ENCODE assay signal across 9 mouse cellular contexts in the genomic region with DNA sequence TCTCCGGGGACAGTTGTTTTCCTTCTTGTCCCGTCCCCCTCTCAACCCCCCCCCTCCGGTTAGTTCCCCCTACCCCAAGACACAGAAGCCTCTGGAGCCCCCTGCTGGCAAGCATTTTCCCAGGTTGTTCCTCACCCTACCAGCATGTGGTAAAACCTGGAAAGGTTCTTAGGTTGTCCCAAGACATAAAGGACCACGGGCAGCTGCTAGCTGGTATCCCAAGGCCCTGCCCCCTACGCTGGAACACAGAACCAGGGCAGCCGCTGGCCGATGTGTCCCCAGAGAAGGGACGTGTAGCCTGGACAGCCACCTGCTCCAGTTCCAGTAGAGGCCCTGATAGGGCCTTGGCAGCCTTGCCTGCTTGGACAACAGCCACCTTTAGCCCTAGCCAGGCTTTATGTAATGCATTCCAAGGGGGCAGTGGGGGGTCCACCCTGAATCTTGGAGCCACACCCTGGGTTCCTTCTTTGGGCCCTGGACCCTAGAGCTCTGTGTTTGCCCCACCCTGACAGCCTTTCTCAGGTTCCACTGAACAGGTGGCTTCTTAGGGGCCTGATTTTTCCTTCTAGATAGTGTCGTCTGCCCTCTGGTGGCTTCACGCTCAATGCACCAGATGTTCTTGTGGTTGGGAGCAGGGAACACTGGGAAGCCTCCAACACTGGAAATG. TPM values are rescaled to one million over a fixed set of nuclear protein-coding genes. Genes with fewer than 3 reads are reported as not detected.
DNase-seq lines count a peak whose midpoint lies in the region; ATAC-seq and TF ChIP-seq lines count a peak whose summit lies in the region.
"Had no signal": no experiment of that assay in that cellular context is flagged by ENCODE, and none has a peak within 500 bp of the region (broad histone marks: within the 10 kb centered on the region; RNA-seq: fewer than 3 reads in every experiment).

No protein-coding gene starts in this region.

- H3K9ac ChIP-seq in ES-Bruce4 (ENCODE audit: low read depth, poor library complexity, severe bottlenecking): peak overlapping the region; percentile 83
- peak overlapping the region; percentile 84 for H3K9ac ChIP-seq in hindbrain, postnatal 0 days (replicated peaks; ENCODE audit: low read length)
- H3K9ac ChIP-seq in liver, embryonic 13.5 days: peak overlapping the region; percentile 91
- H3K9ac ChIP-seq in neural tube, embryonic 11.5 days (ENCODE audit: low read length): peak overlapping the region; percentile 83

- H3K4me3 ChIP-seq in ES-Bruce4 (ENCODE audit: low read depth, low read length): peak overlapping the region; percentile 93
- H3K4me3 ChIP-seq in hindbrain, postnatal 0 days (ENCODE audit: low read length): peak overlapping the region; percentile 73
- H3K4me3 ChIP-seq in liver, embryonic 13.5 days (replicated peaks): peak overlapping the region; percentile 91
- H3K4me3 ChIP-seq in neural tube, embryonic 11.5 days (ENCODE audit: low read depth, low read length): peak overlapping the region; percentile 92

- no peak for TF ChIP-seq POLR2A in ES-Bruce4 (IDR thresholded peaks at IDR 0.05; ENCODE audit: insufficient read depth, low read length)

- DNase-seq in 3T3-L1 (ENCODE audit: low read depth, low spot score): peak; percentile 83
- DNase-seq in cerebellum, postnatal 25 days: peak; percentile 54 to 68
- DNase-seq in gastrocnemius, adult 8-10 months (ENCODE audit: low spot score in 2 of 2): peak; percentile 77 to 78
- peak; percentile 70 for DNase-seq in hindbrain, postnatal 0 days (ENCODE audit: low spot score)
- peak; percentile 58 for DNase-seq in liver, embryonic 13.5 days
- DNase-seq in neural tube, embryonic 11.5 days (ENCODE audit: low spot score): peak; percentile 61
- DNase-seq in frontal cortex, postnatal 25 days (ENCODE audit: low spot score in 2 of 2): no peak

- TF ChIP-seq CTCF in ES-Bruce4 (IDR thresholded peaks at IDR 0.05; ENCODE audit: low read depth, low read length): peak; percentile 60
- peak; percentile 64 for TF ChIP-seq CTCF in hindbrain, postnatal 0 days (IDR thresholded peaks at IDR 0.05; ENCODE audit: low read depth)

- no peak for ATAC-seq in hindbrain, postnatal 0 days
- ATAC-seq in liver, embryonic 13.5 days (ENCODE audit: low read depth): no peak
- ATAC-seq in neural tube, embryonic 11.5 days (ENCODE audit: insufficient read depth, low FRiP score, low TSS enrichment): no peak

- H3K9me3 ChIP-seq in ES-Bruce4 (replicated peaks; ENCODE audit: control insufficient read depth, insufficient read depth, low read length, poor library complexity, severe bottlenecking): no peaks in the 10 kb centered on the region
- H3K9me3 ChIP-seq in hindbrain, postnatal 0 days (ENCODE audit: low read length): no peaks in the 10 kb centered on the region
- no peaks in the 10 kb centered on the region for H3K9me3 ChIP-seq in liver, embryonic 13.5 days (replicated peaks)
- no peaks in the 10 kb centered on the region for H3K9me3 ChIP-seq in neural tube, embryonic 11.5 days (ENCODE audit: control insufficient read depth, low read length)

- peaks cover 37% of the 10 kb centered on the region for H3K36me3 ChIP-seq in ES-Bruce4 (ENCODE audit: control insufficient read depth, insufficient read depth, low read length, poor library complexity, severe bottlenecking)
- peaks cover 37% of the 10 kb centered on the region for H3K36me3 ChIP-seq in hindbrain, postnatal 0 days (ENCODE audit: insufficient read depth, low read length)
- H3K36me3 ChIP-seq in liver, embryonic 13.5 days: peaks cover 44% of the 10 kb centered on the region
- peaks cover 18% of the 10 kb centered on the region for H3K36me3 ChIP-seq in neural tube, embryonic 11.5 days (ENCODE audit: control insufficient read depth, insufficient read depth, low read length)

- WGBS in hindbrain, postnatal 0 days: 2% methylated on average over 10 of the region's 10 CpGs
- WGBS in liver, embryonic 13.5 days (ENCODE audit: insufficient replicate concordance): 2% methylated on average over 10 of the region's 10 CpGs
- 5% methylated on average over 10 of the region's 10 CpGs for WGBS in neural tube, embryonic 11.5 days

- no peak for TF ChIP-seq EP300 in ES-Bruce4 (IDR thresholded peaks at IDR 0.05; ENCODE audit: insufficient read depth, low read depth, low read length)

- H3K27ac ChIP-seq in ES-Bruce4 (ENCODE audit: insufficient read depth, low read length): peak overlapping the region; percentile 52
- H3K27ac ChIP-seq in hindbrain, postnatal 0 days: peak overlapping the region; percentile 85
- peak overlapping the region; percentile 98 for H3K27ac ChIP-seq in liver, embryonic 13.5 days
- H3K27ac ChIP-seq in neural tube, embryonic 11.5 days (ENCODE audit: low read depth, low read length): no peak overlapping the region

- peak overlapping the region; percentile 96 for H3K4me2 ChIP-seq in hindbrain, postnatal 0 days (ENCODE audit: low read depth, low read length)
- peak overlapping the region; percentile 95 for H3K4me2 ChIP-seq in liver, embryonic 13.5 days
- H3K4me2 ChIP-seq in neural tube, embryonic 11.5 days (ENCODE audit: low read depth): peak overlapping the region; percentile 83

- H3K27me3 ChIP-seq in ES-Bruce4 (ENCODE audit: control insufficient read depth, insufficient read depth, low read length, poor library complexity, severe bottlenecking): no peaks in the 10 kb centered on the region
- no peaks in the 10 kb centered on the region for H3K27me3 ChIP-seq in hindbrain, postnatal 0 days (ENCODE audit: insufficient read depth, low read length)
- H3K27me3 ChIP-seq in liver, embryonic 13.5 days: peaks cover 2% of the 10 kb centered on the region; the same call in 1 of the 2 replicates
- H3K27me3 ChIP-seq in neural tube, embryonic 11.5 days (ENCODE audit: control insufficient read depth, insufficient read depth, low read length): no peaks in the 10 kb centered on the region

- peaks cover 1% of the 10 kb centered on the region for H3K4me1 ChIP-seq in ES-Bruce4 (ENCODE audit: control insufficient read depth, insufficient read depth, low read length)
- peaks cover 17% of the 10 kb centered on the region for H3K4me1 ChIP-seq in hindbrain, postnatal 0 days (ENCODE audit: insufficient read depth, low read length)
- H3K4me1 ChIP-seq in liver, embryonic 13.5 days (replicated peaks): peaks cover 42% of the 10 kb centered on the region
- peaks cover 17% of the 10 kb centered on the region for H3K4me1 ChIP-seq in neural tube, embryonic 11.5 days (ENCODE audit: control insufficient read depth, insufficient read depth, low read length)

RNA-seq across cellular contexts. Expression of gene Cdc34, which starts 1.1 kb away (rescaled TPM):
- 299 and 319 TPM in 2 replicates for polyA plus RNA-seq in ES-Bruce4 (2011; ENCODE audit: insufficient read depth, insufficient read length, low read depth, missing spikeins)
- 100 to 1,000 TPM; 381 to 451 (median 390) TPM for total RNA-seq in gastrocnemius, adult 8-10 months (2022)
- 65.1 and 76.7 TPM in 2 replicates for total RNA-seq in hindbrain, postnatal 0 days (2014; rRNA removed)
- 69.8 and 71.3 TPM in 2 replicates for polyA plus RNA-seq in hindbrain, postnatal 0 days (2015; fragmentation: Nextera tagmentation; extraction: Ambion mirVana)
- polyA plus RNA-seq in liver, embryonic 13.5 days (2015; fragmentation: Nextera tagmentation; extraction: Ambion mirVana): 164 and 166 TPM in 2 replicates
- 165 and 168 TPM in 2 replicates for polyA plus RNA-seq in neural tube, embryonic 11.5 days (2014; fragmentation: Nextera tagmentation; extraction: Ambion mirVana)

RNA-seq across cellular contexts. Expression of gene Gzmm, which starts 5.8 kb away (rescaled TPM):
- 2.8 and 3.6 TPM in 2 replicates for polyA plus RNA-seq in ES-Bruce4 (2011; ENCODE audit: insufficient read depth, insufficient read length, low read depth, missing spikeins)
- total RNA-seq in gastrocnemius, adult 8-10 months (2022): 10 to 100 TPM in 3 of 4 experiments, 1 to 10 TPM in 1; 9.9 to 15.9 (median 10.2) TPM
- 0.22 and 0.63 TPM in 2 replicates for total RNA-seq in hindbrain, postnatal 0 days (2014; rRNA removed)
- polyA plus RNA-seq in hindbrain, postnatal 0 days (2015; fragmentation: Nextera tagmentation; extraction: Ambion mirVana): 1.2 TPM in 2 replicates
- polyA plus RNA-seq in liver, embryonic 13.5 days (2015; fragmentation: Nextera tagmentation; extraction: Ambion mirVana): 0.22 and 0.32 TPM in 2 replicates
- polyA plus RNA-seq in neural tube, embryonic 11.5 days (2014; fragmentation: Nextera tagmentation; extraction: Ambion mirVana): 0.57 and 0.62 TPM in 2 replicates

RNA-seq across cellular contexts. Expression of gene Tpgs1, which starts 13.9 kb away (rescaled TPM):
- 11.3 and 14.5 TPM in 2 replicates for polyA plus RNA-seq in ES-Bruce4 (2011; ENCODE audit: insufficient read depth, insufficient read length, low read depth, missing spikeins)
- total RNA-seq in gastrocnemius, adult 8-10 months (2022): 10 to 100 TPM; 17.6 to 21.1 (median 20.1) TPM
- 117 and 135 TPM in 2 replicates for total RNA-seq in hindbrain, postnatal 0 days (2014; rRNA removed)
- 132 and 133 TPM in 2 replicates for polyA plus RNA-seq in hindbrain, postnatal 0 days (2015; fragmentation: Nextera tagmentation; extraction: Ambion mirVana)
- polyA plus RNA-seq in liver, embryonic 13.5 days (2015; fragmentation: Nextera tagmentation; extraction: Ambion mirVana): 25.3 and 27.5 TPM in 2 replicates
- polyA plus RNA-seq in neural tube, embryonic 11.5 days (2014; fragmentation: Nextera tagmentation; extraction: Ambion mirVana): 71.2 and 78.7 TPM in 2 replicates

RNA-seq across cellular contexts. Expression of gene Madcam1, which starts 18.7 kb away (rescaled TPM):
- 1.9 and 2.6 TPM in 2 replicates for polyA plus RNA-seq in ES-Bruce4 (2011; ENCODE audit: insufficient read depth, insufficient read length, low read depth, missing spikeins)
- not detected for total RNA-seq in gastrocnemius, adult 8-10 months (2022)
- total RNA-seq in hindbrain, postnatal 0 days (2014; rRNA removed): 0.90 and 2.1 TPM in 2 replicates
- 0.98 and 1.4 TPM in 2 replicates for polyA plus RNA-seq in hindbrain, postnatal 0 days (2015; fragmentation: Nextera tagmentation; extraction: Ambion mirVana)
- 0.24 and 0.27 TPM in 2 replicates for polyA plus RNA-seq in liver, embryonic 13.5 days (2015; fragmentation: Nextera tagmentation; extraction: Ambion mirVana)
- polyA plus RNA-seq in neural tube, embryonic 11.5 days (2014; fragmentation: Nextera tagmentation; extraction: Ambion mirVana): 1.5 and 2.5 TPM in 2 replicates
- total RNA-seq: layer of hippocampus, postnatal 36 days had no signal

RNA-seq across cellular contexts. Expression of gene Bsg, which starts 21.2 kb away (rescaled TPM):
- 445 and 449 TPM in 2 replicates for polyA plus RNA-seq in ES-Bruce4 (2011; ENCODE audit: insufficient read depth, insufficient read length, low read depth, missing spikeins)
- total RNA-seq in gastrocnemius, adult 8-10 months (2022): 100 to 1,000 TPM; 524 to 920 (median 651) TPM
- 1,127 and 1,151 TPM in 2 replicates for total RNA-seq in hindbrain, postnatal 0 days (2014; rRNA removed)
- polyA plus RNA-seq in hindbrain, postnatal 0 days (2015; fragmentation: Nextera tagmentation; extraction: Ambion mirVana): 1,243 and 1,259 TPM in 2 replicates
- 903 and 946 TPM in 2 replicates for polyA plus RNA-seq in liver, embryonic 13.5 days (2015; fragmentation: Nextera tagmentation; extraction: Ambion mirVana)
- 591 and 595 TPM in 2 replicates for polyA plus RNA-seq in neural tube, embryonic 11.5 days (2014; fragmentation: Nextera tagmentation; extraction: Ambion mirVana)

Comparison
In these comparisons a context has a peak if more than half of its experiments do, and no peak if none do; other contexts are left out.
1. DNase-seq: peak in 3T3-L1 (single experiment), cerebellum, postnatal 25 days (2 of 2), gastrocnemius, adult 8-10 months (2 of 2), hindbrain, postnatal 0 days (single experiment), liver, embryonic 13.5 days (single experiment) and neural tube, embryonic 11.5 days (single experiment); none in frontal cortex, postnatal 25 days (0 of 2).
2. Peak in every context shown above with its lines, with median percentiles within 50 percentile points of each other: H3K4me3 ChIP-seq, H3K9ac ChIP-seq and H3K4me2 ChIP-seq.